Mouse (Mus musculus) midbrain, embryonic 16.5 days (tissue): ENCODE measurements around the gene Erc2. TPM values are rescaled to one million over a fixed set of nuclear protein-coding genes. Genes with fewer than 3 reads are reported as not detected.

ENCODE experiments used
- ATAC-seq: fragments of 200-750 bp; cut with Nextera tagmentation; 2 replicates; pipeline ENCODE4 v1.8.0; 2017; ENCODE audit warnings: moderate TSS enrichment
- H3K27ac ChIP-seq: fragments of 300-500 bp; sonication (generic); 2 replicates; pipeline ENCODE4 v1.5.1; 2014; ENCODE audit warnings: mild to moderate bottlenecking, low read length, mixed read lengths
- H3K27me3 ChIP-seq: fragments of 300-500 bp; sonication (generic); 2 replicates; pipeline ENCODE4 v1.6.1; 2014; ENCODE audit warnings: low read depth, low read length, mixed read lengths; ENCODE audit not compliant: control insufficient read depth, insufficient read depth
- H3K36me3 ChIP-seq: fragments of 300-500 bp; sonication (generic); 2 replicates; pipeline ENCODE4 v1.6.1; 2014; ENCODE audit warnings: mild to moderate bottlenecking, low read length, moderate library complexity, mixed read lengths; ENCODE audit not compliant: control insufficient read depth, insufficient read depth
- H3K4me1 ChIP-seq: fragments of 300-500 bp; sonication (generic); 2 replicates; pipeline ENCODE4 v1.6.1; 2014; ENCODE audit warnings: mild to moderate bottlenecking, low read length, mixed read lengths; ENCODE audit not compliant: control insufficient read depth, insufficient read depth
- H3K4me2 ChIP-seq: fragments of 300-500 bp; sonication (generic); 2 replicates; pipeline ENCODE4 v1.6.1; 2014; ENCODE audit warnings: mild to moderate bottlenecking, low read length, mixed read lengths
- H3K4me3 ChIP-seq: fragments of 300-500 bp; sonication (generic); 2 replicates; pipeline ENCODE4 v1.5.1; 2014; ENCODE audit warnings: low read depth, mild to moderate bottlenecking, low read length, moderate library complexity, mixed read lengths
- H3K9ac ChIP-seq: fragments of 300-500 bp; sonication (generic); 2 replicates; pipeline ENCODE4 v1.6.1; 2014; ENCODE audit warnings: low read depth, low read length, mixed read lengths
- H3K9me3 ChIP-seq: fragments of 300-500 bp; sonication (generic); replicated peaks from 2 replicates; pipeline ENCODE4 v1.6.1; 2014; ENCODE audit warnings: mild to moderate bottlenecking, low read length, mixed read lengths; ENCODE audit not compliant: control insufficient read depth, poor library complexity, severe bottlenecking
- WGBS: fragments of 180-500 bp; shearing (Covaris S2); extraction: QIAGEN DNeasy Blood & Tissue Kit; methylation state at CpG from one replicate; pipeline ENCODE4 v1.1.7; 2014; 5-methylcytosine and 5-hydroxymethylcytosine counted together
- polyA plus RNA-seq: library from polyadenylated mRNA; unstranded; fragments of >200 nt; fragmentation: Nextera tagmentation; extraction: Ambion mirVana; gene quantifications from 2 replicates; pipeline ENCODE4 v1.2.1, GENCODE M21; 2015

The Erc2 gene
- polyA plus RNA-seq, 1 experiment from 2014 or later, result 94.2 TPM

DNA sequence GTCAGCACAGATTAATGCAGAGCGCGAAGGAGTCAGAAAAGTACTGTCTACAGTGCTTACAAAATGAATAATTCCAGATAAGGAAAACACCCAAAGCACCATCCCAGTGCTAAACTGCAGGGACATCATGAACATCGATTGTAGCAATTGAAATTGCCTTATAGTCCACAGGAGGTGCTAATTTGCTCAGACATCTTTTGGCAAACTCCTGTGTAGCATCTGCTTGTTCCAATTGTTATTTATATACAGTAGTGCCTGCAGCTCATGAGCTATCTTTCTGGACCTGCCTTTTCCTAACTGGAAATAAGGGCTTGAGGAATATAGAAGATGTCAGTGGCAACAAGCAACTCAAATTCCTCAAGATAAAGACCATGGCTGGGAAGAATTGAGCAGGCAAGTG is 362.5 kb downstream of the Erc2 start:
- Histone ChIP-seq H3K36me3 (no peaks in the 10 kb centered on the region), H3K4me2 (no peak overlapping the region), H3K9me3 (no peaks in the 10 kb centered on the region), H3K4me1 (no peaks in the 10 kb centered on the region), H3K4me3 (no peak overlapping the region), H3K27me3 (no peaks in the 10 kb centered on the region), H3K9ac (no peak overlapping the region), H3K27ac (no peak overlapping the region)
- ATAC-seq, result no peak
- 74% methylated on average over 3 of the region's 3 CpGs for whole genome bisulfite sequencing

DNA sequence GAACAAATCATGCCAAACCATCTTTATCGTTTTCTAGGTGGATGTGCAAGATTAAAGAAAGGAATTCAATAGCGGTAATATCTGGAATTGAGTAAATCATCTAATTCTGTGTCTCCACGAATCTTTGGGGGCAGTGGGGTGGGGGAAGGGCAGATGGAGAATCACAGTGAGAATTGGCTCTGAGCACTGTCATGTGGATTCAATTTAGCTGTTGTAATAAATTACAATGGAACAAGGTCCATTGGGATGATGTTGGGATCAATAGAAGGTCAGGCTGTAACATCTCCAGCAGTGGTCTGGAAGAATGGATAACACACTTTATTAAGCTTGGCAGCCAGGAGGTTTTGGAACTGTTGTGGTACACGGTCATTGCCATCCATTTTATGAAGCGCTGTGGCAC is 363.0 kb downstream of the Erc2 start:
- WGBS, result 77% methylated on average over 5 of the region's 5 CpGs
- H3K36me3 ChIP-seq, result no peaks in the 10 kb centered on the region

DNA sequence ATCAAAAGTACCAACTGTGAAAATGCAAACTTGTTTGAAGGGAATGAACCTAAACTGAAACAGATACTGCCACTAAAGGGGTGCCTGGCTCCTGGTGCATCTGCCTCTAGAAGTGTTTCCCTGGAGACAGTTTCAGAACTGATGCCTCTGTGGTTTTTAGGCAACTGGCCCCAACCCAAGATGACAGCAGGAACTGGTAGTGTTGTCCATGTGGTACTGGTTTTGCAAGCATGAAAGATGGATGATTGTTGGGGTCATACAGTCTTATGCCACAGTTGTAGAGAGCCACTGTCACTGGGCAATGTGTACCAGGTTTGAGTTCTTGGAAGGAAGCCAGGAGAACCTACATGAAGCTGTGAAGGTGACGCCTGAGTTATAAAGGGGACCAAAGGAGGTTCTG is 365.2 kb downstream of the Erc2 start:
- Histone ChIP-seq H3K27me3 (no peaks in the 10 kb centered on the region), H3K4me1 (no peaks in the 10 kb centered on the region), H3K9me3 (no peaks in the 10 kb centered on the region), H3K9ac (no peak overlapping the region), H3K36me3 (no peaks in the 10 kb centered on the region), H3K4me2 (no peak overlapping the region), H3K4me3 (no peak overlapping the region), H3K27ac (no peak overlapping the region)
- 88% methylated on average over 1 of the region's 1 CpGs for WGBS
- no peak for ATAC-seq

More for the DNA sequence above, 363.0 kb downstream of the Erc2 start:
- no peak overlapping the region for H3K27ac ChIP-seq
- no peak for ATAC-seq
- H3K9me3 ChIP-seq, result no peaks in the 10 kb centered on the region
- H3K4me3 ChIP-seq, result no peak overlapping the region
- H3K27me3 ChIP-seq, result no peaks in the 10 kb centered on the region
- no peaks in the 10 kb centered on the region for H3K4me1 ChIP-seq
- no peak overlapping the region for H3K4me2 ChIP-seq
- no peak overlapping the region for H3K9ac ChIP-seq

DNA sequence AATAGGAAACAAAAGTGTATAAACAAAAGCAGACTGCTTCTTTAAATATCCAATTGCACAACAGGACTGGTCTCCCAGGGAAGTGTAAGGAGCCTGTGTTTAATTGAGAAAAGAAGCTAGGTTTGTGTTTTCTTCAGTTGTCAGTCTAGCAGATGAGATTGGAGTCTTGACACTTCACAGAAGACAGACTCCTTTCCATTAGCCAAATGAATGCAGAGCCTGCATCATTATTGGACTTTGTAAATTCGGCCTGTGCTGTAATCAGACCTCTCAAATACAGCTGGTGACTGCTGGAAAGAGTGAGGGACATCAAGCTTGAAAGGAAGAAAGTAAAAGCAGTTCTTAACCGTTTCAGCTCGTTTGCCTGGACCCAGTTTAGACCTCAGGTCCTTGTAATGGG is 376.3 kb downstream of the Erc2 start:
- Histone ChIP-seq H3K27ac (no peak overlapping the region), H3K4me1 (no peaks in the 10 kb centered on the region), H3K36me3 (no peaks in the 10 kb centered on the region), H3K9ac (no peak overlapping the region), H3K9me3 (no peaks in the 10 kb centered on the region), H3K4me2 (no peak overlapping the region), H3K27me3 (no peaks in the 10 kb centered on the region), H3K4me3 (no peak overlapping the region)
- no peak for ATAC-seq
- 54% methylated on average over 3 of the region's 3 CpGs for WGBS

DNA sequence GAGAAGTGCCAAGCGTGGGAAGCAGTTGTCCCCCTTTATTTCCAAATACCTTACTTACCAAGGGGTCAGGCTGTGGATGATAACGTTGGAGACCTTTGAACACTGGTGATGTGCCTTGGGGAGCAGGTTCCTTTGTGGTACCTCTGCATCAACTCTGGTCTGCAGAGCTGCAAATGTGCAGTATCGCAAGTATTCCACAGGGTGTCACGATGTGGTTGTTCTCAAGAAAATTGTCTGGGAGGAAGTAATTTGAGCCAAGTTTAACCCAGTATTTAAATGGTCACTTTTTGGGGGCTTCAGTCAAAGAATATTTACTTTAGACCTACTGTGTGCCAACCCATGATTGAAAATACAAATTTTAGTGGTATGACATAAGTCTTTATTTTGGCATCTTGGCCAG is 381.8 kb downstream of the Erc2 start:
- no peak overlapping the region for H3K27ac ChIP-seq
- no peak overlapping the region for H3K4me3 ChIP-seq
- H3K36me3 ChIP-seq, result no peaks in the 10 kb centered on the region
- H3K9ac ChIP-seq, result no peak overlapping the region
- H3K4me1 ChIP-seq, result no peaks in the 10 kb centered on the region
- H3K4me2 ChIP-seq, result no peak overlapping the region
- H3K27me3 ChIP-seq, result no peaks in the 10 kb centered on the region
- no peak for ATAC-seq
- WGBS, result 50% methylated on average over 4 of the region's 4 CpGs
- H3K9me3 ChIP-seq, result no peaks in the 10 kb centered on the region

DNA sequence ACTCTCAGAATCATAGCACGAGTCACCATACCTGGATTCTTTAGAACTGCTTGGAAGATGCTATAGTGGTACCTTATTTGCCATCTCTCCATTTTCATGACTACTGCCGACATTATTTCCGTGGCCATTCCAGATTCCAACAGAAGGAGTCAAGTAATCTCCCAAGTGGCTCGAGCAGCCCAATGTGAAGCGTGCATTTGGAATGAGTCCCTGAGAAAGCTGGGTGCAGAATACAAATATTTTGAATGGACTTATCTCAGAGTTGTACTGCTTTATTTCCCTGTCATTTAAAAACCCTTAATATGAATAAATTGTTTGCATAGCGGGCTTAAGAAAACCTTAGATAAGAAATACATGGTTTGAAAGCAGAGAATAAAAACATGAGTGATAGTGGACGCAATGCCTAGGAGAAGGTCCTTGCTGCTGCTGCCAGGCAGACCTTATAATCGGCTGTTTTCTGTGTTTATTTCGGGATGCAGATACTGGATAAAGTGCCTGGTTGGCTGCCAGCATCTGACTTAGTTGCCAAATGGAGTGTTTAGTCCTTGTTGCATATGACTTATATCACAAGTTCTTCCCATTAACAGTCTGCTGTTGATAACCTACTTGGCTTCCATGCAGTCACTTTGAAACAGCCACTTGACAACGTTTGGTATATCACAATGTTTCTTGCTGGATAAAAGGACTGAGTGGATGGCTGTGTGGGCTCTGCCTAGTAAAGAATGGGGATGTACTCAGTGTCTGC is 388.5 kb downstream of the Erc2 start:
- H3K27ac ChIP-seq, result no peak overlapping the region
- H3K4me3 ChIP-seq, result no peak overlapping the region
- no peak overlapping the region for H3K4me2 ChIP-seq
- H3K36me3 ChIP-seq, result no peaks in the 10 kb centered on the region
- no peak for ATAC-seq
- 80% methylated on average over 10 of the region's 10 CpGs for WGBS
- H3K4me1 ChIP-seq, result no peaks in the 10 kb centered on the region
- no peaks in the 10 kb centered on the region for H3K9me3 ChIP-seq
- H3K27me3 ChIP-seq, result no peaks in the 10 kb centered on the region
- no peak overlapping the region for H3K9ac ChIP-seq

DNA sequence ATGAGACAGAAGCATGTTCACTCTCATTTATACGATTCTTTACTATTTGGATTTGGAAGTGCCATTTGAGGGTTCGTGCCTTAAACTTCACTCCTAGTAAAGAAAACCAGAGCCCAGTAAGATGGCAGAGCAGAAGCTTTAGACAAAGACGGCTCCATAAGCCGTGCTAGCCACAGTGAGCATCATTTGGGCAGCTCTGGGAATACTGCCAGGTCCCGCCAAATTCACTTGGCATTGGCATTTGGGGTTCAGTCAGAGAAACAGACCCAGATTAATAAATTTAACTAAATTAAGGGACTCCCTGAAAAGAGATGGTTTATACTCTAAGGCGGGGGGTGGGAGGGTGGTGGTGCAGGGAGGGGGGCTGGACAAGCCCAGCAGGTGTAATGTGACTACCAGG is 401.0 kb downstream of the Erc2 start:
- no peak overlapping the region for H3K27ac ChIP-seq
- H3K4me3 ChIP-seq, result no peak overlapping the region
- no peak overlapping the region for H3K4me2 ChIP-seq
- no peak overlapping the region for H3K9ac ChIP-seq
- H3K4me1 ChIP-seq, result no peaks in the 10 kb centered on the region
- no peak for ATAC-seq
- H3K27me3 ChIP-seq, result no peaks in the 10 kb centered on the region
- H3K9me3 ChIP-seq, result no peaks in the 10 kb centered on the region
- WGBS, result 67% methylated on average over 6 of the region's 6 CpGs
- H3K36me3 ChIP-seq, result no peaks in the 10 kb centered on the region

DNA sequence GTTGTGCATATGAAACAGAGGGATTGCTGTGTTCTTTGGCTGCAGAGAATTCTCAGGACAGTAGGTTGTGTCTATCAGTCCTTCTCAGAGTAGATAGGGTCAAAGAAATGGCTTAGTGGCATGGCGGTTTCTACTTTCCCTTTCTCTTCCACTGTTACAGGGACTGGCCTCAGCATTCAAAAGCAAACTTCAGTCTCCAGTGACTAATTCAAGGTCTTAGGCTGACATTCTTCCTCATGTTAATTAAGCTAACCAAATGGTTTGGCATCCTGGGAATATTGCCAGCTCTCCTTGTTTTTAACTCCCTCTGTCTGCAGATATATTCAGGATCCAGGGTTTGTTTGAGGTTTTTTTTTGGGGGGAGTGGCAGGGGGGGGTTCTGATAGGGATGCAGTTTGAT is 408.6 kb downstream of the Erc2 start:
- WGBS, result 54% methylated on average over 1 of the region's 1 CpGs
- no peaks in the 10 kb centered on the region for H3K36me3 ChIP-seq
- H3K4me1 ChIP-seq, result no peaks in the 10 kb centered on the region
- H3K27me3 ChIP-seq, result no peaks in the 10 kb centered on the region
- no peak overlapping the region for H3K4me2 ChIP-seq
- ATAC-seq, result no peak
- H3K9ac ChIP-seq, result no peak overlapping the region
- H3K4me3 ChIP-seq, result no peak overlapping the region
- no peak overlapping the region for H3K27ac ChIP-seq
- H3K9me3 ChIP-seq, result no peaks in the 10 kb centered on the region

DNA sequence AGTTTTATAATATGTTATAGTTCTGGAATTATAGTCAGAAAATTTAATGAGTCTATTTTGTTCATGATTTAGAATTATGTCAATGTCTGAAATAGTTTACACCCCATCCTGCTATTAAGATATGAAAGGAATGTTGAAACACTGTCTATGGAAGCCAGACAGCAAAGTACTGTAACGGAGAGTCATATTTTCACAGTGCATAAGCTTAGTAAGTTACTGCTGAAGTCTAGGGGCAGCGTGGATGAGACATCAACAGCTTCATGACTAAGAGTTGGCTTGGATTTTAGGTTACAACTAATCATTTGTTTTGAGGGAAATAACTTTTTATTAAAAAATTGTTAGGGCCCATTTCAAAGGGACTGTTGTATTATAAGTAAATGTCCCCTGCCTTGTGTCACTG is 412.8 kb downstream of the Erc2 start:
- no peaks in the 10 kb centered on the region for H3K4me1 ChIP-seq
- H3K9me3 ChIP-seq, result no peaks in the 10 kb centered on the region
- no peak overlapping the region for H3K4me2 ChIP-seq
- 94% methylated on average over 2 of the region's 2 CpGs for WGBS
- no peak overlapping the region for H3K4me3 ChIP-seq
- no peak for ATAC-seq
- H3K36me3 ChIP-seq, result no peaks in the 10 kb centered on the region
- no peaks in the 10 kb centered on the region for H3K27me3 ChIP-seq
- no peak overlapping the region for H3K9ac ChIP-seq
- no peak overlapping the region for H3K27ac ChIP-seq
